ENCODE assay signal across 8 mouse cellular contexts in genomic region chr2:158027855-158028353, GRCm38 (mm10). TPM values are rescaled to one million over a fixed set of nuclear protein-coding genes. Genes with fewer than 3 reads are reported as not detected.
DNase-seq lines count a peak whose midpoint lies in the region; ATAC-seq lines count a peak whose summit lies in the region.

No protein-coding gene starts in this region.

- peak overlapping the region; percentile 87 for H3K27ac ChIP-seq in lung, embryonic 16.5 days (ENCODE audit: low read length)
- peak overlapping the region; percentile 99 for H3K27ac ChIP-seq in forebrain, embryonic 10.5 days
- peak overlapping the region; percentile 93 for H3K27ac ChIP-seq in liver, embryonic 11.5 days (ENCODE audit: low read depth, low read length)

- H3K9me3 ChIP-seq in lung, embryonic 16.5 days (ENCODE audit: control insufficient read depth, low read length) = no peaks in the 10 kb centered on the region
- H3K9me3 ChIP-seq in forebrain, embryonic 10.5 days = no peaks in the 10 kb centered on the region
- H3K9me3 ChIP-seq in liver, embryonic 11.5 days (ENCODE audit: control insufficient read depth, low read length) = no peaks in the 10 kb centered on the region

- WGBS in lung, embryonic 16.5 days = 1% methylated on average over 16 of the region's 16 CpGs
- WGBS in forebrain, embryonic 10.5 days = 3% methylated on average over 16 of the region's 16 CpGs
- under 1% methylated on average over 16 of the region's 16 CpGs for WGBS in liver, embryonic 11.5 days

- H3K4me2 ChIP-seq in lung, embryonic 16.5 days (ENCODE audit: low read depth, low read length) = peak overlapping the region; percentile 70
- H3K4me2 ChIP-seq in liver, embryonic 11.5 days = peak overlapping the region; percentile 81

- no peak for ATAC-seq in lung, embryonic 16.5 days (ENCODE audit: low read depth)
- ATAC-seq in liver, embryonic 11.5 days (replicated peaks; ENCODE audit: low FRiP score) = no peak

- H3K4me1 ChIP-seq in lung, embryonic 16.5 days (replicated peaks; ENCODE audit: control insufficient read depth, insufficient read depth, low read length) = peaks cover 24% of the 10 kb centered on the region
- H3K4me1 ChIP-seq in forebrain, embryonic 10.5 days = peaks cover 39% of the 10 kb centered on the region
- peaks cover 31% of the 10 kb centered on the region for H3K4me1 ChIP-seq in liver, embryonic 11.5 days (replicated peaks; ENCODE audit: control insufficient read depth, insufficient read depth, low read length)

- peak overlapping the region; percentile 67 for H3K4me3 ChIP-seq in lung, embryonic 16.5 days (ENCODE audit: low read length)
- H3K4me3 ChIP-seq in forebrain, embryonic 10.5 days = peak overlapping the region; percentile 96
- H3K4me3 ChIP-seq in liver, embryonic 11.5 days (ENCODE audit: low read depth, low read length) = peak overlapping the region; percentile 98

- H3K36me3 ChIP-seq in lung, embryonic 16.5 days (ENCODE audit: control insufficient read depth, insufficient read depth, low read length) = no peaks in the 10 kb centered on the region
- peaks cover 20% of the 10 kb centered on the region for H3K36me3 ChIP-seq in forebrain, embryonic 10.5 days (replicated peaks)
- H3K36me3 ChIP-seq in liver, embryonic 11.5 days (ENCODE audit: control insufficient read depth, insufficient read depth, low read length) = no peaks in the 10 kb centered on the region; the same call in 1 of the 2 replicates
- H3K36me3 ChIP-seq in splenic B cell, adult 2 months (ENCODE audit: control insufficient read depth, insufficient read depth, low read length, poor library complexity, severe bottlenecking) = no peaks in the 10 kb centered on the region

- no peaks in the 10 kb centered on the region for H3K27me3 ChIP-seq in lung, embryonic 16.5 days (ENCODE audit: control insufficient read depth, insufficient read depth, low read depth, low read length)
- H3K27me3 ChIP-seq in forebrain, embryonic 10.5 days (ENCODE audit: poor library complexity, severe bottlenecking) = no peaks in the 10 kb centered on the region
- no peaks in the 10 kb centered on the region for H3K27me3 ChIP-seq in liver, embryonic 11.5 days (replicated peaks; ENCODE audit: control insufficient read depth, insufficient read depth, low read length)
- H3K27me3 ChIP-seq in splenic B cell, adult 2 months (ENCODE audit: control insufficient read depth, insufficient read depth, low read length, poor library complexity, severe bottlenecking) = no peaks in the 10 kb centered on the region

- no peak for DNase-seq in lung, postnatal 14 days
- DNase-seq in forebrain, embryonic 10.5 days (ENCODE audit: extremely low spot score, low spot score) = no peak
- no peak for DNase-seq in liver, embryonic 11.5 days (ENCODE audit: low spot score)
- peak; percentile 85 for DNase-seq in splenic B cell, adult 2 months (ENCODE audit: low read depth, low spot score)
- DNase-seq in yolk sac, embryonic 10.5 days (ENCODE audit: low spot score) = no peak
- no peak for DNase-seq in spleen, postnatal 4 days (ENCODE audit: low spot score in 2 of 2)
- DNase-seq in retina, postnatal 1 day = no peak

- peak overlapping the region; percentile 83 for H3K9ac ChIP-seq in lung, embryonic 16.5 days (ENCODE audit: low read length)
- peak overlapping the region; percentile 97 for H3K9ac ChIP-seq in liver, embryonic 11.5 days (ENCODE audit: low read depth, low read length)

RNA-seq across cellular contexts. Expression of gene Tti1, which starts 0.3 kb away (rescaled TPM):
- 25.5 and 25.7 TPM in 2 replicates for polyA plus RNA-seq in lung, embryonic 16.5 days (2015; fragmentation: Nextera tagmentation; extraction: Ambion mirVana)
- polyA plus RNA-seq in forebrain, embryonic 10.5 days (2016; fragmentation: Nextera tagmentation; extraction: Ambion mirVana) = 44.4 and 44.7 TPM in 2 replicates
- 30.2 and 34.3 TPM in 2 replicates for polyA plus RNA-seq in liver, embryonic 11.5 days (2014; fragmentation: Nextera tagmentation; extraction: Ambion mirVana)

RNA-seq across cellular contexts. Expression of gene Rprd1b, which starts 0.4 kb away (rescaled TPM):
- 40.4 and 43.4 TPM in 2 replicates for polyA plus RNA-seq in lung, embryonic 16.5 days (2015; fragmentation: Nextera tagmentation; extraction: Ambion mirVana)
- 58.1 and 59.3 TPM in 2 replicates for polyA plus RNA-seq in forebrain, embryonic 10.5 days (2016; fragmentation: Nextera tagmentation; extraction: Ambion mirVana)
- 48.2 and 52.5 TPM in 2 replicates for polyA plus RNA-seq in liver, embryonic 11.5 days (2014; fragmentation: Nextera tagmentation; extraction: Ambion mirVana)
